Mouse (Mus musculus) ES-Bruce4 (cell line): Measurements from ENCODE around the gene Brsk2.

Source experiments
- CTCF ChIP-seq: IDR thresholded peaks from one replicate; pipeline ENCODE4 v1.8.1; 2011; ENCODE audit warnings: low read depth, low read length
- EP300 ChIP-seq: IDR thresholded peaks from 2 replicates; pipeline ENCODE4 v1.6.1; 2011; ENCODE audit warnings: low read depth, low read length; ENCODE audit not compliant: insufficient read depth

DNA sequence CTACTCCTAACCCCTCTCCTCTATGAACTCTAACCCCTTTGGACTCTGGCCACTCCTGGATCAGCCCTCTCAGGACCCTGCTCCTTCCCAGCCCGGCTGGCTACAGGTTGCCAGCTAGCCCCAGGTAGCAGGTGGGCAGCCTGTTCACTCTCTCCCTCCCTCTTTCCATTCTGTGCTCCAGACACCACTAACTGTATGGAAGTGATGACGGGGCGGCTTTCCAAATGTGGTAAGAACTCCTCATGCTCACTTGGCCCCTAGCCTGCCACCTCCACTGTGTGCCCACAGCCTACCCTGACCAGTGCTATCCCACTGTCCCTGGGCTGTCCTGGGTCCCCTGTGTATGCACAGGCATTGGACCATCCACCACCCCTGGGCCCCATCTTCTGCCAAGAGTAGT is 51.1 kb downstream of the Brsk2 start:
- TF ChIP-seq CTCF, result no peak
- no peak for TF ChIP-seq EP300
